In the genomic region with DNA sequence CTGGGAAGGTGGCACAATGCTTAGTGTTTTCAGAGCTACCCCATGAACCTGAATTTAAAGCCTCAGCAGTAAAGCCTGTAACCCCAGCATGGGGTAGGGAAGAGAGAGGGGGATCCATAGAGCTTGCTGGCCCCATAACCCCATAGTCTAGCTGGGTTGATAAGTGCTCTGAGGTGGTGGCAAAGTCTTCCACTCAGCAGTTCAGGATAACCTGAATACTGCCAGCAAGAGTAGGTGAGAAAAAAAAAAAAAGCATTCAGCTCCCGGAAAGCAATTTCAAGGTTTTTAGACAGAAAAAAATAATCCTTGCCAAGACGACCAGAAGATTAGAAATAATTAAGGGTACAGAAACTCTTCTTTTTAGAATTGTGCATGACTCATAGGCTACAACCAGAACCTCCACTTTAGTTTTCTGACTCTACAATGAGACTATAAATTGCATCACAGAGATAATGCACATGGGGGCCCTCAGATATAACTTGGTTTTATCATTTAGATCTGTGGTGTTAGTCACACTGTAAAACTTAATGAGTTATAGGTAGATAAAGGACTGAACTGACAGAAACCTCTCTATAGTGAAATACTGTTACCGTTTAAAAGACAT, we compare ENCODE assay signal across 31 mouse cellular contexts. TPM values are rescaled to one million over a fixed set of nuclear protein-coding genes. Genes with fewer than 3 reads are reported as not detected.
DNase-seq lines count a peak whose midpoint lies in the region; ATAC-seq and TF ChIP-seq lines count a peak whose summit lies in the region.
"Had no signal": no experiment of that assay in that cellular context is flagged by ENCODE, and none has a peak within 500 bp of the region (broad histone marks: within the 10 kb centered on the region; RNA-seq: fewer than 3 reads in every experiment).

No protein-coding gene starts in this region.

- peaks cover 11% of the 10 kb centered on the region; the same call in 1 of the 2 replicates for H3K4me1 ChIP-seq in stomach, embryonic 16.5 days (ENCODE audit: control insufficient read depth, insufficient read depth, low read length)
- H3K4me1 ChIP-seq in stomach, postnatal 0 days (replicated peaks; ENCODE audit: control insufficient read depth, insufficient read depth): no peaks in the 10 kb centered on the region
- no peaks in the 10 kb centered on the region; the same call in 1 of the 2 replicates for H3K4me1 ChIP-seq in intestine, embryonic 15.5 days (replicated peaks)
- 0 out of 2 replicates have a peak, but pooled peaks cover 3% of the 10 kb centered on the region for H3K4me1 ChIP-seq in midbrain, embryonic 14.5 days (ENCODE audit: control insufficient read depth, insufficient read depth, low read length)
- H3K4me1 ChIP-seq: embryonic facial prominence, embryonic 12.5 days; forebrain, embryonic 10.5 days; forebrain, embryonic 15.5 days; heart, embryonic 10.5 days had no signal

- no peak for DNase-seq in layer of hippocampus, adult 2 months (ENCODE audit: low spot score in 2 of 2)
- DNase-seq in layer of hippocampus, adult 9-10 months (ENCODE audit: low spot score): no peak
- no peak for DNase-seq in stomach, postnatal 0 days (ENCODE audit: low spot score)
- DNase-seq in telencephalon, adult 2 months (ENCODE audit: low read depth, low spot score): peak; percentile 63
- DNase-seq in thymus, postnatal 14 days: no peak
- DNase-seq in midbrain, embryonic 14.5 days: no peak
- DNase-seq: adrenal gland, adult 8-10 months; cerebellum, adult 11 months; cerebellum, adult 9-10 months; cerebellum, postnatal 36 days; embryo, embryonic 11 days; gastrocnemius, postnatal 10 days; heart, postnatal 36 days; kidney, adult 18-20 months; kidney, postnatal 25 days; retina, postnatal 1 day; right cerebral cortex, postnatal 14 days; thymus, adult 18-20 months; thymus, postnatal 36 days had no signal

- ATAC-seq in stomach, embryonic 16.5 days (ENCODE audit: insufficient read depth, low FRiP score): no peak
- no peak for ATAC-seq in stomach, postnatal 0 days (ENCODE audit: low FRiP score, low TSS enrichment)
- ATAC-seq in intestine, embryonic 15.5 days: peak; percentile 74
- ATAC-seq in midbrain, embryonic 14.5 days (ENCODE audit: low FRiP score, low TSS enrichment): no peak
- ATAC-seq: forebrain, embryonic 15.5 days; midbrain, embryonic 16.5 days had no signal

- no peak for TF ChIP-seq CTCF in layer of hippocampus, adult 2 months (conservative IDR thresholded peaks at IDR 0.05)
- TF ChIP-seq CTCF in stomach, postnatal 0 days (IDR thresholded peaks at IDR 0.05; ENCODE audit: low read depth): no peak

- no peaks in the 10 kb centered on the region for H3K36me3 ChIP-seq in stomach, embryonic 16.5 days (ENCODE audit: control insufficient read depth, insufficient read depth, low read length)
- no peaks in the 10 kb centered on the region for H3K36me3 ChIP-seq in stomach, postnatal 0 days (ENCODE audit: control insufficient read depth, insufficient read depth, low read length)
- no peaks in the 10 kb centered on the region for H3K36me3 ChIP-seq in intestine, embryonic 15.5 days
- no peaks in the 10 kb centered on the region for H3K36me3 ChIP-seq in midbrain, embryonic 14.5 days (ENCODE audit: control insufficient read depth, insufficient read depth, low read length)
- H3K36me3 ChIP-seq: embryonic facial prominence, embryonic 12.5 days; forebrain, embryonic 10.5 days; forebrain, embryonic 15.5 days; heart, embryonic 10.5 days; hindbrain, embryonic 13.5 days; kidney, embryonic 15.5 days; neural tube, embryonic 13.5 days had no signal

- no peak for TF ChIP-seq EP300 in stomach, postnatal 0 days (optimal IDR thresholded peaks at IDR 0.05)

- 62% methylated on average over 3 of the region's 3 CpGs for WGBS in stomach, embryonic 16.5 days
- 53% methylated on average over 3 of the region's 3 CpGs for WGBS in stomach, postnatal 0 days
- WGBS in intestine, embryonic 15.5 days: 59% methylated on average over 3 of the region's 3 CpGs
- WGBS in midbrain, embryonic 14.5 days: 59% methylated on average over 3 of the region's 3 CpGs

- H3K9me3 ChIP-seq in stomach, embryonic 16.5 days (replicated peaks; ENCODE audit: control insufficient read depth, low read length): no peaks in the 10 kb centered on the region
- H3K9me3 ChIP-seq in stomach, postnatal 0 days (ENCODE audit: control insufficient read depth, low read length): no peaks in the 10 kb centered on the region
- H3K9me3 ChIP-seq in intestine, embryonic 15.5 days: no peaks in the 10 kb centered on the region
- no peaks in the 10 kb centered on the region for H3K9me3 ChIP-seq in midbrain, embryonic 14.5 days (ENCODE audit: control insufficient read depth, low read length)
- H3K9me3 ChIP-seq: embryonic facial prominence, embryonic 12.5 days; forebrain, embryonic 10.5 days; forebrain, embryonic 15.5 days; heart, embryonic 10.5 days; hindbrain, embryonic 13.5 days; kidney, embryonic 15.5 days; neural tube, embryonic 13.5 days had no signal

- H3K4me2 ChIP-seq in stomach, embryonic 16.5 days (ENCODE audit: low read depth, low read length): no peak overlapping the region
- H3K4me2 ChIP-seq in stomach, postnatal 0 days (replicated peaks; ENCODE audit: low read depth): no peak overlapping the region
- H3K4me2 ChIP-seq in intestine, embryonic 15.5 days (replicated peaks): no peak overlapping the region
- no peak overlapping the region for H3K4me2 ChIP-seq in midbrain, embryonic 14.5 days (ENCODE audit: low read length)
- H3K4me2 ChIP-seq: embryonic facial prominence, embryonic 12.5 days; forebrain, embryonic 15.5 days; hindbrain, embryonic 13.5 days; kidney, embryonic 15.5 days; liver, embryonic 11.5 days; neural tube, embryonic 13.5 days had no signal

- H3K27me3 ChIP-seq in stomach, embryonic 16.5 days (ENCODE audit: control insufficient read depth, insufficient read depth, low read length): no peaks in the 10 kb centered on the region
- no peaks in the 10 kb centered on the region for H3K27me3 ChIP-seq in stomach, postnatal 0 days (ENCODE audit: control insufficient read depth, insufficient read depth, low read length)
- H3K27me3 ChIP-seq in intestine, embryonic 15.5 days (replicated peaks): no peaks in the 10 kb centered on the region
- H3K27me3 ChIP-seq in midbrain, embryonic 14.5 days (ENCODE audit: control insufficient read depth, insufficient read depth, low read length): no peaks in the 10 kb centered on the region
- H3K27me3 ChIP-seq: embryonic facial prominence, embryonic 12.5 days; forebrain, embryonic 15.5 days; hindbrain, embryonic 13.5 days; kidney, embryonic 15.5 days; neural tube, embryonic 13.5 days had no signal

- no peak overlapping the region for H3K4me3 ChIP-seq in layer of hippocampus, adult 2 months
- no peak overlapping the region for H3K4me3 ChIP-seq in stomach, embryonic 16.5 days (replicated peaks; ENCODE audit: low read length)
- no peak overlapping the region for H3K4me3 ChIP-seq in stomach, postnatal 0 days (ENCODE audit: low read depth, low read length)
- no peak overlapping the region for H3K4me3 ChIP-seq in intestine, embryonic 15.5 days (replicated peaks)
- H3K4me3 ChIP-seq in midbrain, embryonic 14.5 days (replicated peaks; ENCODE audit: low read depth, low read length): no peak overlapping the region
- H3K4me3 ChIP-seq: embryonic facial prominence, embryonic 12.5 days; forebrain, embryonic 10.5 days; forebrain, embryonic 15.5 days; heart, embryonic 10.5 days; hindbrain, embryonic 13.5 days; kidney, embryonic 15.5 days; neural tube, embryonic 13.5 days had no signal

- no peak overlapping the region for H3K9ac ChIP-seq in stomach, embryonic 16.5 days (ENCODE audit: low read length)
- no peak overlapping the region for H3K9ac ChIP-seq in stomach, postnatal 0 days (ENCODE audit: low read length)
- no peak overlapping the region for H3K9ac ChIP-seq in intestine, embryonic 15.5 days
- H3K9ac ChIP-seq in midbrain, embryonic 14.5 days (replicated peaks; ENCODE audit: low read length): no peak overlapping the region
- H3K9ac ChIP-seq: embryonic facial prominence, embryonic 12.5 days; forebrain, embryonic 15.5 days; hindbrain, embryonic 13.5 days; kidney, embryonic 15.5 days; neural tube, embryonic 13.5 days had no signal

- peak overlapping the region; percentile 57; the same call in 1 of the 2 replicates for H3K27ac ChIP-seq in layer of hippocampus, adult 2 months
- 0 out of 2 replicates have a peak overlapping the region, but pooled peaks have one; percentile 23 for H3K27ac ChIP-seq in stomach, embryonic 16.5 days (ENCODE audit: low read length)
- H3K27ac ChIP-seq in stomach, postnatal 0 days (replicated peaks): no peak overlapping the region
- no peak overlapping the region for H3K27ac ChIP-seq in intestine, embryonic 15.5 days
- no peak overlapping the region for H3K27ac ChIP-seq in midbrain, embryonic 14.5 days (replicated peaks; ENCODE audit: low read depth, low read length)
- H3K27ac ChIP-seq: embryonic facial prominence, embryonic 12.5 days; forebrain, embryonic 10.5 days; forebrain, embryonic 15.5 days; heart, embryonic 10.5 days; hindbrain, embryonic 13.5 days; kidney, embryonic 15.5 days; neural tube, embryonic 13.5 days had no signal

RNA-seq across cellular contexts. Expression of a gene that starts 8.2 kb away (rescaled TPM):
- 10 to 100 TPM; 31.1 to 34.2 TPM for total RNA-seq in layer of hippocampus, adult 2 months (2021)
- polyA plus RNA-seq in stomach, embryonic 16.5 days (2015; fragmentation: Nextera tagmentation; extraction: Ambion mirVana): 27.1 and 27.7 TPM in 2 replicates
- polyA plus RNA-seq in stomach, postnatal 0 days (2015; fragmentation: Nextera tagmentation; extraction: Ambion mirVana): 31.2 and 34.1 TPM in 2 replicates
- 23.4 and 23.6 TPM in 2 replicates for polyA plus RNA-seq in intestine, embryonic 15.5 days (2015; fragmentation: Nextera tagmentation; extraction: Ambion mirVana)
- polyA plus RNA-seq in midbrain, embryonic 14.5 days (2014; fragmentation: Nextera tagmentation; extraction: Ambion mirVana): 8.8 and 11.5 TPM in 2 replicates
- total RNA-seq: granulocyte monocyte progenitor cell, adult 5-6 weeks had no signal

Comparison
In these comparisons a context has a peak if more than half of its experiments do, and no peak if none do; other contexts are left out.
1. H3K27ac ChIP-seq: peak in layer of hippocampus, adult 2 months (single experiment) and stomach, embryonic 16.5 days (single experiment); none in stomach, postnatal 0 days (single experiment), intestine, embryonic 15.5 days (single experiment) and midbrain, embryonic 14.5 days (single experiment).